Mouse (Mus musculus): ENCODE measurements around the gene Ano6. TPM values are rescaled to one million over a fixed set of nuclear protein-coding genes. Genes with fewer than 3 reads are reported as not detected.

Ano6 gene
- polyA plus RNA-seq, 1 experiment = 172 TPM

- H3K36me3 ChIP-seq (ENCODE audit: control insufficient read depth, insufficient read depth, low read length) = peaks cover 15% of the 10 kb centered on the region
- no peak overlapping the region for H3K4me3 ChIP-seq (ENCODE audit: low read depth, low read length)
- H3K27ac ChIP-seq (ENCODE audit: insufficient read depth, low read depth, low read length) = no peak overlapping the region
- no peaks in the 10 kb centered on the region for H3K27me3 ChIP-seq (ENCODE audit: control insufficient read depth, insufficient read depth, low read length)
- TF ChIP-seq CTCF (IDR thresholded peaks at IDR 0.05; ENCODE audit: extremely low read depth, insufficient read length, insufficient replicate concordance, low read depth, low read length) = no peak
- TF ChIP-seq POLR2A (IDR thresholded peaks at IDR 0.05; ENCODE audit: low read depth, low read length) = no peak
- peaks cover 13% of the 10 kb centered on the region for H3K4me1 ChIP-seq (ENCODE audit: control insufficient read depth, insufficient read depth, insufficient read length, low read length)
- WGBS = 92% methylated on average over 5 of the region's 5 CpGs
Observed at GRCm38 (mm10) chr15:95890368-95890767, 99.7 kb downstream of the Ano6 start.

GRCm38 (mm10) chr15:95892171-95892570 is 101.5 kb downstream of the Ano6 start:
- H3K27ac ChIP-seq (ENCODE audit: insufficient read depth, low read depth, low read length) = no peak overlapping the region; the same call in 1 of the 2 replicates
- peaks cover 24% of the 10 kb centered on the region for H3K36me3 ChIP-seq (ENCODE audit: control insufficient read depth, insufficient read depth, low read length)
- TF ChIP-seq CTCF (IDR thresholded peaks at IDR 0.05; ENCODE audit: extremely low read depth, insufficient read length, insufficient replicate concordance, low read depth, low read length) (no peak), POLR2A (IDR thresholded peaks at IDR 0.05; ENCODE audit: low read depth, low read length) (no peak)
- peaks cover 1% of the 10 kb centered on the region; the same call in 1 of the 2 replicates for H3K4me1 ChIP-seq (ENCODE audit: control insufficient read depth, insufficient read depth, insufficient read length, low read length)
- H3K27me3 ChIP-seq (ENCODE audit: control insufficient read depth, insufficient read depth, low read length) = no peaks in the 10 kb centered on the region
- H3K4me3 ChIP-seq (ENCODE audit: low read depth, low read length) = no peak overlapping the region
- 89% methylated on average over 4 of the region's 4 CpGs for WGBS

GRCm38 (mm10) chr15:95892929-95893328 is 102.3 kb downstream of the Ano6 start:
- no peak overlapping the region for H3K27ac ChIP-seq (ENCODE audit: insufficient read depth, low read depth, low read length)
- WGBS = 81% methylated on average over 10 of the region's 10 CpGs
- no peak for TF ChIP-seq POLR2A (IDR thresholded peaks at IDR 0.05; ENCODE audit: low read depth, low read length)
- TF ChIP-seq CTCF (IDR thresholded peaks at IDR 0.05; ENCODE audit: extremely low read depth, insufficient read length, insufficient replicate concordance, low read depth, low read length) = no peak
- H3K27me3 ChIP-seq (ENCODE audit: control insufficient read depth, insufficient read depth, low read length) = no peaks in the 10 kb centered on the region
- H3K4me3 ChIP-seq (ENCODE audit: low read depth, low read length) = no peak overlapping the region
- peaks cover 30% of the 10 kb centered on the region for H3K36me3 ChIP-seq (ENCODE audit: control insufficient read depth, insufficient read depth, low read length)
- H3K4me1 ChIP-seq (ENCODE audit: control insufficient read depth, insufficient read depth, insufficient read length, low read length) = no peaks in the 10 kb centered on the region

- TF ChIP-seq POLR2A (IDR thresholded peaks at IDR 0.05; ENCODE audit: low read depth, low read length) = no peak
- TF ChIP-seq CTCF (IDR thresholded peaks at IDR 0.05; ENCODE audit: extremely low read depth, insufficient read length, insufficient replicate concordance, low read depth, low read length) = no peak
- WGBS = 90% methylated on average over 7 of the region's 7 CpGs
- Histone ChIP-seq H3K4me1 (ENCODE audit: control insufficient read depth, insufficient read depth, insufficient read length, low read length) (no peaks in the 10 kb centered on the region), H3K4me3 (ENCODE audit: low read depth, low read length) (no peak overlapping the region), H3K27me3 (ENCODE audit: control insufficient read depth, insufficient read depth, low read length) (no peaks in the 10 kb centered on the region), H3K36me3 (ENCODE audit: control insufficient read depth, insufficient read depth, low read length) (peaks cover 31% of the 10 kb centered on the region), H3K27ac (ENCODE audit: insufficient read depth, low read depth, low read length) (no peak overlapping the region)
Observed at GRCm38 (mm10) chr15:95895699-95896098, 105.1 kb downstream of the Ano6 start.

GRCm38 (mm10) chr15:95897653-95898052 is 107.0 kb downstream of the Ano6 start:
- H3K36me3 ChIP-seq (ENCODE audit: control insufficient read depth, insufficient read depth, low read length) = peaks cover 31% of the 10 kb centered on the region
- TF ChIP-seq POLR2A (IDR thresholded peaks at IDR 0.05; ENCODE audit: low read depth, low read length) (no peak), CTCF (IDR thresholded peaks at IDR 0.05; ENCODE audit: extremely low read depth, insufficient read length, insufficient replicate concordance, low read depth, low read length) (no peak)
- H3K27ac ChIP-seq (ENCODE audit: insufficient read depth, low read depth, low read length) = no peak overlapping the region
- WGBS = 75% methylated on average over 12 of the region's 12 CpGs
- H3K4me3 ChIP-seq (ENCODE audit: low read depth, low read length) = no peak overlapping the region
- no peaks in the 10 kb centered on the region for H3K27me3 ChIP-seq (ENCODE audit: control insufficient read depth, insufficient read depth, low read length)
- H3K4me1 ChIP-seq (ENCODE audit: control insufficient read depth, insufficient read depth, insufficient read length, low read length) = no peaks in the 10 kb centered on the region

- no peaks in the 10 kb centered on the region for H3K4me1 ChIP-seq (ENCODE audit: control insufficient read depth, insufficient read depth, insufficient read length, low read length)
- TF ChIP-seq POLR2A (IDR thresholded peaks at IDR 0.05; ENCODE audit: low read depth, low read length) (no peak), CTCF (IDR thresholded peaks at IDR 0.05; ENCODE audit: extremely low read depth, insufficient read length, insufficient replicate concordance, low read depth, low read length) (no peak)
- 95% methylated on average over 6 of the region's 6 CpGs for WGBS
Observed at GRCm38 (mm10) chr15:95898438-95898837, 107.8 kb downstream of the Ano6 start.

GRCm38 (mm10) chr15:95902396-95902795 is 111.8 kb downstream of the Ano6 start:
- Histone ChIP-seq H3K4me1 (ENCODE audit: control insufficient read depth, insufficient read depth, insufficient read length, low read length) (peaks cover 21% of the 10 kb centered on the region), H3K4me3 (ENCODE audit: low read depth, low read length) (no peak overlapping the region), H3K27ac (ENCODE audit: insufficient read depth, low read depth, low read length) (no peak overlapping the region), H3K36me3 (ENCODE audit: control insufficient read depth, insufficient read depth, low read length) (peaks cover 8% of the 10 kb centered on the region), H3K27me3 (ENCODE audit: control insufficient read depth, insufficient read depth, low read length) (no peaks in the 10 kb centered on the region)
- WGBS = 93% methylated on average over 5 of the region's 5 CpGs
- TF ChIP-seq CTCF (IDR thresholded peaks at IDR 0.05; ENCODE audit: extremely low read depth, insufficient read length, insufficient replicate concordance, low read depth, low read length) (no peak), POLR2A (IDR thresholded peaks at IDR 0.05; ENCODE audit: low read depth, low read length) (no peak)

More at GRCm38 (mm10) chr15:95898438-95898837, 107.8 kb downstream of the Ano6 start:
- no peak overlapping the region for H3K27ac ChIP-seq (ENCODE audit: insufficient read depth, low read depth, low read length)
- no peak overlapping the region for H3K4me3 ChIP-seq (ENCODE audit: low read depth, low read length)
- no peaks in the 10 kb centered on the region for H3K27me3 ChIP-seq (ENCODE audit: control insufficient read depth, insufficient read depth, low read length)
- H3K36me3 ChIP-seq (ENCODE audit: control insufficient read depth, insufficient read depth, low read length) = peaks cover 31% of the 10 kb centered on the region

Data from small intestine, adult 2 months (tissue).